Mouse (Mus musculus) neutrophil, adult 5-6 weeks (primary cell): Measurements from ENCODE around the gene Arl15. TPM values are rescaled to one million over a fixed set of nuclear protein-coding genes. Genes with fewer than 3 reads are reported as not detected.

Source experiments
- ATAC-seq: fragments of 151-379, 151-347 bp; 2 replicates; pipeline ENCODE4 v1.8.0; 2017; ENCODE audit warnings: mild to moderate bottlenecking, moderate TSS enrichment; ENCODE audit not compliant: insufficient number of reproducible peaks, poor library complexity, low FRiP score, severe bottlenecking; ENCODE audit errors: extremely low read depth
- total RNA-seq: library from RNA; stranded (forward); fragments of 200-1000 nt; gene quantifications from 2 replicates; pipeline ENCODE4 v1.2.3, GENCODE M21; 2017

Gene Arl15
- total RNA-seq, 1 experiment from 2014 or later, result 7.1 TPM

- no peak for ATAC-seq
These were observed 215.5 kb downstream of the Arl15 start for GRCm38 (mm10) chr13:114009786-114010185.

GRCm38 (mm10) chr13:114010521-114010920, 216.2 kb downstream of the Arl15 start:
- ATAC-seq, result no peak

- no peak for ATAC-seq
These were observed 216.7 kb downstream of the Arl15 start for GRCm38 (mm10) chr13:114011019-114011418.

GRCm38 (mm10) chr13:114017928-114018327, 223.6 kb downstream of the Arl15 start:
- ATAC-seq, result no peak

GRCm38 (mm10) chr13:114023541-114023940, 229.2 kb downstream of the Arl15 start:
- ATAC-seq, result no peak

GRCm38 (mm10) chr13:114026306-114026705, 232.0 kb downstream of the Arl15 start:
- ATAC-seq, result no peak

- no peak for ATAC-seq
These were observed 232.4 kb downstream of the Arl15 start for GRCm38 (mm10) chr13:114026751-114027150.

- no peak for ATAC-seq
These were observed 253.8 kb downstream of the Arl15 start for GRCm38 (mm10) chr13:114048071-114048470.

- no peak for ATAC-seq
These were observed 254.4 kb downstream of the Arl15 start for GRCm38 (mm10) chr13:114048688-114049087.

- ATAC-seq, result no peak
These were observed 257.0 kb downstream of the Arl15 start for GRCm38 (mm10) chr13:114051151-114051850.

- no peak for ATAC-seq
These were observed 258.3 kb downstream of the Arl15 start for GRCm38 (mm10) chr13:114052426-114053205.

- no peak for ATAC-seq
These were observed 259.0 kb downstream of the Arl15 start for GRCm38 (mm10) chr13:114053261-114053660.

- no peak for ATAC-seq
These were observed 261.4 kb downstream of the Arl15 start for GRCm38 (mm10) chr13:114055686-114056085.

GRCm38 (mm10) chr13:114060258-114060657, 266.0 kb downstream of the Arl15 start:
- no peak for ATAC-seq

GRCm38 (mm10) chr13:114061234-114061633, 266.9 kb downstream of the Arl15 start:
- ATAC-seq, result no peak

- ATAC-seq, result no peak
These were observed 269.8 kb downstream of the Arl15 start for GRCm38 (mm10) chr13:114064069-114064468.

GRCm38 (mm10) chr13:114065012-114065411, 270.7 kb downstream of the Arl15 start:
- no peak for ATAC-seq

- ATAC-seq, result no peak
These were observed 274.1 kb downstream of the Arl15 start for GRCm38 (mm10) chr13:114068421-114068820.

GRCm38 (mm10) chr13:114071439-114071838, 277.1 kb downstream of the Arl15 start:
- ATAC-seq, result no peak

GRCm38 (mm10) chr13:114074471-114074870, 280.2 kb downstream of the Arl15 start:
- no peak for ATAC-seq
